Mouse (Mus musculus): Measurements from ENCODE around the gene Pes1. TPM values are rescaled to one million over a fixed set of nuclear protein-coding genes. Genes with fewer than 3 reads are reported as not detected.
"Not testable (repeated sequence)": the region's sequence is repeated elsewhere in the genome, so short reads cannot be mapped to it uniquely, and the experiment has no call there.

The Pes1 gene
- polyA plus RNA-seq, 1 experiment from 2014 or later = 48.2 TPM

GRCm38 (mm10) chr11:3946386-3946785, 17.4 kb upstream of the Pes1 start:
- H3K27me3 ChIP-seq (ENCODE audit: control insufficient read depth, insufficient read depth, low read length) = no peaks in the 10 kb centered on the region
- H3K4me3 ChIP-seq (ENCODE audit: low read depth, low read length) = no peak overlapping the region
- no peaks in the 10 kb centered on the region for H3K4me1 ChIP-seq (ENCODE audit: control insufficient read depth, insufficient read depth, low read length)
- H3K36me3 ChIP-seq (ENCODE audit: control insufficient read depth, insufficient read depth, low read length) = no peaks in the 10 kb centered on the region
- H3K9ac ChIP-seq (ENCODE audit: low read depth, low read length) = no peak overlapping the region
- no peaks in the 10 kb centered on the region for H3K9me3 ChIP-seq (replicated peaks; ENCODE audit: control insufficient read depth, low read length)
- ATAC-seq (replicated peaks; ENCODE audit: insufficient number of reproducible peaks, low FRiP score, low TSS enrichment) = no peak
- no peak overlapping the region for H3K27ac ChIP-seq (ENCODE audit: low read depth, low read length)
- H3K4me2 ChIP-seq = no peak overlapping the region
- 25% methylated on average over 1 of the region's 1 CpGs for WGBS (ENCODE audit: insufficient replicate concordance)

GRCm38 (mm10) chr11:3954876-3955275, 8.9 kb upstream of the Pes1 start:
- not testable (repeated sequence) for H3K4me3 ChIP-seq (ENCODE audit: low read depth, low read length); H3K36me3 ChIP-seq (ENCODE audit: control insufficient read depth, insufficient read depth, low read length); H3K27ac ChIP-seq (ENCODE audit: low read depth, low read length); ATAC-seq (replicated peaks; ENCODE audit: insufficient number of reproducible peaks, low FRiP score, low TSS enrichment); H3K27me3 ChIP-seq (ENCODE audit: control insufficient read depth, insufficient read depth, low read length); H3K9ac ChIP-seq (ENCODE audit: low read depth, low read length); H3K4me2 ChIP-seq; H3K9me3 ChIP-seq (replicated peaks; ENCODE audit: control insufficient read depth, low read length); H3K4me1 ChIP-seq (ENCODE audit: control insufficient read depth, insufficient read depth, low read length)
- 84% methylated on average over 5 of the region's 5 CpGs for WGBS (ENCODE audit: insufficient replicate concordance)

DNA sequence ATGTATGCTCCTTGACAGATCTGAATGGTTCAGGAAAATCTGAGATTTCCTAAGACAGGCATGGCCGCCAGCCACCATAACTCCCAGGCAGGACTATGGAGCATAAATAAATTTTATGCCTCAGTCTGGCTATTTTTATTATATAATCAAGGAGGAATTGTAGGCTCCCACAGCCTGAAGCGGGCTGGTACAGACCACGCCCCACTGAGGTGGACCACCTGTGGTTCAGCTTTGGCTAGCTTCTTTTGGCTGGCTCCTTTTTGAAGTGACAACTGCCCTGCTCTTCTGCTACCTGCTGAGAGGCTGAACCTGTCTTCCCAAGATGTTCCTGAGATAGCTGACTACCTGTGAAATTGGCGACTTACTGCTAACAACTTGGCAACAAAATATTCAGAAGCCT, 8.4 kb upstream of the Pes1 start:
- H3K27me3 ChIP-seq (ENCODE audit: control insufficient read depth, insufficient read depth, low read length); H3K4me2 ChIP-seq; H3K9ac ChIP-seq (ENCODE audit: low read depth, low read length); H3K27ac ChIP-seq (ENCODE audit: low read depth, low read length); H3K36me3 ChIP-seq (ENCODE audit: control insufficient read depth, insufficient read depth, low read length); H3K4me3 ChIP-seq (ENCODE audit: low read depth, low read length); H3K9me3 ChIP-seq (replicated peaks; ENCODE audit: control insufficient read depth, low read length); H3K4me1 ChIP-seq (ENCODE audit: control insufficient read depth, insufficient read depth, low read length); ATAC-seq (replicated peaks; ENCODE audit: insufficient number of reproducible peaks, low FRiP score, low TSS enrichment): not testable (repeated sequence)
- 65% methylated on average over 4 of the region's 4 CpGs for WGBS (ENCODE audit: insufficient replicate concordance)

GRCm38 (mm10) chr11:3960901-3961300, 2.9 kb upstream of the Pes1 start:
- Histone ChIP-seq H3K9me3 (replicated peaks; ENCODE audit: control insufficient read depth, low read length) (no peaks in the 10 kb centered on the region), H3K4me1 (ENCODE audit: control insufficient read depth, insufficient read depth, low read length) (peaks cover 4% of the 10 kb centered on the region), H3K27ac (ENCODE audit: low read depth, low read length) (no peak overlapping the region), H3K4me3 (ENCODE audit: low read depth, low read length) (no peak overlapping the region), H3K4me2 (no peak overlapping the region), H3K9ac (ENCODE audit: low read depth, low read length) (no peak overlapping the region), H3K27me3 (ENCODE audit: control insufficient read depth, insufficient read depth, low read length) (no peaks in the 10 kb centered on the region), H3K36me3 (ENCODE audit: control insufficient read depth, insufficient read depth, low read length) (no peaks in the 10 kb centered on the region)
- ATAC-seq (replicated peaks; ENCODE audit: insufficient number of reproducible peaks, low FRiP score, low TSS enrichment) = no peak
- WGBS (ENCODE audit: insufficient replicate concordance) = 44% methylated on average over 2 of the region's 2 CpGs

- no peak for ATAC-seq (replicated peaks; ENCODE audit: insufficient number of reproducible peaks, low FRiP score, low TSS enrichment)
- H3K27ac ChIP-seq (ENCODE audit: low read depth, low read length) = no peak overlapping the region
- 72% methylated on average over 3 of the region's 3 CpGs for whole genome bisulfite sequencing (ENCODE audit: insufficient replicate concordance)
- peaks cover 7% of the 10 kb centered on the region for H3K4me1 ChIP-seq (ENCODE audit: control insufficient read depth, insufficient read depth, low read length)
- no peaks in the 10 kb centered on the region for H3K9me3 ChIP-seq (replicated peaks; ENCODE audit: control insufficient read depth, low read length)
- no peak overlapping the region for H3K4me2 ChIP-seq
- no peaks in the 10 kb centered on the region for H3K36me3 ChIP-seq (ENCODE audit: control insufficient read depth, insufficient read depth, low read length)
- no peak overlapping the region for H3K4me3 ChIP-seq (ENCODE audit: low read depth, low read length)
- H3K9ac ChIP-seq (ENCODE audit: low read depth, low read length) = no peak overlapping the region
- no peaks in the 10 kb centered on the region for H3K27me3 ChIP-seq (ENCODE audit: control insufficient read depth, insufficient read depth, low read length)
These were observed 2.0 kb upstream of the Pes1 start for GRCm38 (mm10) chr11:3961761-3962160.

DNA sequence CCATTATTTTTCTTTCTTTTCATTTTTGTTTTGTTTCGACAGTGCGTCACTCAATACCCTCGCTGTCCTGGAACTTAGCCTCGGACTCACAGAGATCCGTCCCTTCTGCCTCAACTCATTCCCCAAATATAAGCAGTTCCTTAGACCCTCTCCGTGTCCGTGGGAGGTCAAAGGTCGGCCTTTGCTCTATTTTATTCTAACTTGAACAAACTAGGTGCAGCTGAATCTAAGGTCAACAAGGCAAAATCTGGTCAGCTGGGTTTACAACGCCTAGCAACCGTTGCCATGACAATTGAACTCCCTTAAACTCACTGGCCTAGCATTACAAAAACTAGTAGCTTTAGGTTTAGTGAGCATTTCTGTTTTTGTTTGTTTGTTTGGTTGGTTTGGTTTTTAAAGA, 620 bp upstream of the Pes1 start:
- 81% methylated on average over 10 of the region's 10 CpGs for WGBS (ENCODE audit: insufficient replicate concordance)
- H3K27ac ChIP-seq (ENCODE audit: low read depth, low read length) = peak overlapping the region; percentile 4; the same call in 1 of the 2 replicates

GRCm38 (mm10) chr11:3964416-3965172, 819 bp downstream of the Pes1 start:
- peak overlapping the region; percentile 87 for H3K4me3 ChIP-seq (ENCODE audit: low read depth, low read length)
- H3K9me3 ChIP-seq (replicated peaks; ENCODE audit: control insufficient read depth, low read length) = no peaks in the 10 kb centered on the region
- H3K9ac ChIP-seq (ENCODE audit: low read depth, low read length) = peak overlapping the region; percentile 85
- WGBS (ENCODE audit: insufficient replicate concordance) = 14% methylated on average over 11 of the region's 11 CpGs
- H3K27me3 ChIP-seq (ENCODE audit: control insufficient read depth, insufficient read depth, low read length) = no peaks in the 10 kb centered on the region
- H3K27ac ChIP-seq (ENCODE audit: low read depth, low read length) = peak overlapping the region; percentile 4; the same call in 1 of the 2 replicates
- peaks cover 7% of the 10 kb centered on the region; the same call in 1 of the 2 replicates for H3K36me3 ChIP-seq (ENCODE audit: control insufficient read depth, insufficient read depth, low read length)
- H3K4me2 ChIP-seq = peak overlapping the region; percentile 89
- no peak for ATAC-seq (replicated peaks; ENCODE audit: insufficient number of reproducible peaks, low FRiP score, low TSS enrichment)
- peaks cover 7% of the 10 kb centered on the region for H3K4me1 ChIP-seq (ENCODE audit: control insufficient read depth, insufficient read depth, low read length)

More for the DNA sequence above, 620 bp upstream of the Pes1 start:
- Histone ChIP-seq H3K4me2 (peak overlapping the region; percentile 89), H3K27me3 (ENCODE audit: control insufficient read depth, insufficient read depth, low read length) (no peaks in the 10 kb centered on the region), H3K4me3 (ENCODE audit: low read depth, low read length) (peak overlapping the region; percentile 87), H3K36me3 (ENCODE audit: control insufficient read depth, insufficient read depth, low read length) (peaks cover under 1% of the 10 kb centered on the region; the same call in 1 of the 2 replicates), H3K4me1 (ENCODE audit: control insufficient read depth, insufficient read depth, low read length) (peaks cover 7% of the 10 kb centered on the region), H3K9ac (ENCODE audit: low read depth, low read length) (peak overlapping the region; percentile 62; the same call in 1 of the 2 replicates), H3K9me3 (replicated peaks; ENCODE audit: control insufficient read depth, low read length) (no peaks in the 10 kb centered on the region)
- ATAC-seq (replicated peaks; ENCODE audit: insufficient number of reproducible peaks, low FRiP score, low TSS enrichment) = no peak

GRCm38 (mm10) chr11:3969837-3970236, 6.1 kb downstream of the Pes1 start:
- WGBS (ENCODE audit: insufficient replicate concordance) = 77% methylated on average over 3 of the region's 3 CpGs
- Histone ChIP-seq H3K4me1 (ENCODE audit: control insufficient read depth, insufficient read depth, low read length) (peaks cover 6% of the 10 kb centered on the region), H3K9me3 (replicated peaks; ENCODE audit: control insufficient read depth, low read length) (no peaks in the 10 kb centered on the region), H3K4me2 (no peak overlapping the region), H3K36me3 (ENCODE audit: control insufficient read depth, insufficient read depth, low read length) (peaks cover 38% of the 10 kb centered on the region), H3K27me3 (ENCODE audit: control insufficient read depth, insufficient read depth, low read length) (no peaks in the 10 kb centered on the region), H3K4me3 (ENCODE audit: low read depth, low read length) (no peak overlapping the region), H3K27ac (ENCODE audit: low read depth, low read length) (no peak overlapping the region), H3K9ac (ENCODE audit: low read depth, low read length) (no peak overlapping the region)
- no peak for ATAC-seq (replicated peaks; ENCODE audit: insufficient number of reproducible peaks, low FRiP score, low TSS enrichment)

DNA sequence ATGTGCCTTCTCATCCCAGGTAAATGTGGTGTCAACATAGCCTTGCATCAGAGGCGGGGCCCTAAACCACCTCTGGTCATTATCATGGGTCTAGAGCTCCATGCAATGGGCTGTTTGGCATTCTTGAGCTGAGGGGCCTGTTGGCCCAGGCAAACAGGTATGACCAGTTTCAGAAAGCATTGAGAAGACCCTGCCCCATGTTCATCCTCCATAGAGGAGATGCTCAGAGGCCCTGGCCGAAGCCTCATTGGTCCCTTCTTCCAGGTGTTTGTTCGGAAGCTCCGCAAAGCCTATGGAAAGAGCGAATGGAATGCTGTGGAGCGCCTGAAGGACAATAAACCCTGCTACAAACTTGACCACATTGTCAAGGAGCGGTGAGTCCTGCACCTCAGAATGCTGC, 6.6 kb downstream of the Pes1 start:
- Histone ChIP-seq H3K9ac (ENCODE audit: low read depth, low read length) (no peak overlapping the region), H3K27me3 (ENCODE audit: control insufficient read depth, insufficient read depth, low read length) (no peaks in the 10 kb centered on the region), H3K4me3 (ENCODE audit: low read depth, low read length) (no peak overlapping the region), H3K27ac (ENCODE audit: low read depth, low read length) (no peak overlapping the region), H3K36me3 (ENCODE audit: control insufficient read depth, insufficient read depth, low read length) (peaks cover 42% of the 10 kb centered on the region), H3K9me3 (replicated peaks; ENCODE audit: control insufficient read depth, low read length) (no peaks in the 10 kb centered on the region), H3K4me1 (ENCODE audit: control insufficient read depth, insufficient read depth, low read length) (peaks cover 3% of the 10 kb centered on the region; the same call in 1 of the 2 replicates), H3K4me2 (no peak overlapping the region)
- WGBS (ENCODE audit: insufficient replicate concordance) = 94% methylated on average over 7 of the region's 7 CpGs
- no peak for ATAC-seq (replicated peaks; ENCODE audit: insufficient number of reproducible peaks, low FRiP score, low TSS enrichment)

Data from heart, embryonic 11.5 days (tissue).